Mouse (Mus musculus) gastrocnemius, adult 2 months (tissue): Measurements from ENCODE around the gene Skida1. TPM values are rescaled to one million over a fixed set of nuclear protein-coding genes. Genes with fewer than 3 reads are reported as not detected.
A peak's percentile ranks its signal among the peaks of the same experiment; 100 is the strongest.

Source experiments
- DNase-seq: peaks from one replicate; pipeline ENCODE4 v3.0.0; 2022
- H3K27ac ChIP-seq: fragments of 200-600 bp; 2 replicates; pipeline ENCODE4 v1.8.1; 2022; ENCODE audit warnings: mild to moderate bottlenecking
- H3K4me3 ChIP-seq: fragments of 200-600 bp; 2 replicates; pipeline ENCODE4 v1.8.1; 2022; ENCODE audit warnings: mild to moderate bottlenecking, moderate library complexity
- CTCF ChIP-seq: fragments of 200-600 bp; IDR thresholded peaks from 2 replicates; pipeline ENCODE4 v1.8.1; 2022; ENCODE audit warnings: antibody characterized with exemption, mild to moderate bottlenecking, moderate library complexity
- intact Hi-C: fragments of 180-260 bp; cut with DNase I; formaldehyde crosslinking; loops from one replicate; pipeline ENCODE4 v1.15.1; 2025
- total RNA-seq, 2 experiments: library from RNA; stranded (reverse); gene quantifications; 2 replicates each; pipeline ENCODE4 v1.2.3; 2021

Skida1 gene
- total RNA-seq, 2 experiments from 2014 or later = 0.14 to 0.46 TPM

DNA sequence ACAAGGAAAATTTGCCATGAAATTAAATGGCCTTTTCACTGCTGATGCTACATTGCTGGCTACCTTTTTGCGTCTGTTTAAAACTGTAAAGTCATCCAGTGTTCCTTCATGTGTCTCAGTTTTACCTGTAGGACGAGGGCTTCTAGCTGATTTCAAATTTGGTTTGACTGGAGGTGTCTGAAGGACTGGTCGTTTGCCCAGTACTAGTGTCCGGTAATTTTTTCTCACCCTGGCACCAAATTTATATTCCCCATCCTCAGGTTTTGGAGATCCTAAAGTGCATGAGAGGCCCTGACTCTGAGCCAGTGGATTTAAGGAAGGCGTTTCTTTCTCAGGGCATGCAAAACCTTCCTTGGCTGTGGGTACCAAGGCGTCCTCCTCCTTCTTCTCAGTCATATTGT lies 3.1 kb downstream of the Skida1 start:
- H3K4me3 ChIP-seq = peak overlapping the region; percentile 82
- H3K27ac ChIP-seq = no peak overlapping the region
- TF ChIP-seq CTCF = no peak
- no peak for DNase-seq
- intact Hi-C loops = loop anchor here (2.0 kb wide), 1 partner anchor 15 kb away; no protein-coding TSS in a partner anchor

- intact Hi-C loops = no loop called here
- DNase-seq = no peak
- no peak for TF ChIP-seq CTCF
- Histone ChIP-seq H3K27ac (no peak overlapping the region), H3K4me3 (no peak overlapping the region)
Observed at GRCm38 (mm10) chr2:18045143-18045780, 3.6 kb downstream of the Skida1 start.

DNA sequence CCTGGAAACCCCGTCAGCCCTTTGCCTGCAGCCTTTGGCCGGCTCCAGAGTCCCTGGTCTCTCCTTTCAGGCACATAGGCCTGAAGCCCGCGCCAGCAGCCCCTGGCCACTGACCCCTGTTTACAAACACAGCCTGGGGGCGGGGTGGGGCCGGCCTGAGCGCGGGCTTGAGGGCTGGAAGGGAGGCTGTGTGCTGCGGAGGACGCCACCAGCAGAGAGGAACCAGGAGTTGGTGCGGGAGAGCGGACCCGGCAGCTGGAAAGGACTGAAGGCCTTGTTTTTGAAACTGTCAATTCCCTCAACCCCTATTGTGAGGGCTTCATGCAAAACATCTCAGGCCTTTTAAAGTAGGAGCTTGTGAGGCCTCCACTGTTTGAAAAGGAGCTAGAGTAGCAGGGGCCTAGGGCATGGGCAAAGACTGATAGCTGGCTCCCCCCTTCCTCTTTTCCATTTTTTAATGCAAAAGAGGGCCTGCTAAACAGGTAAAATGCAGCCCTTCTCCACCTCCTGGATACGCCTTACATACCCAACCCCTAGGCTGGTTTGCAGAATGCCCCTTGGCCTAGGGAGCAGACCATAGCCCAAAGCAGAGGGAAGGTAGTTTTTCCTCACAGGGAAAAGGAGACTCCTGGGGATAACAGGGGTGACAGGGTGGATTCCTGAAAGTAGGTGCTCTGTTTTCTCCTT lies 7.5 kb downstream of the Skida1 start:
- H3K4me3 ChIP-seq = no peak overlapping the region
- no peak for TF ChIP-seq CTCF
- DNase-seq = no peak
- intact Hi-C loops = no loop called here
- no peak overlapping the region for H3K27ac ChIP-seq

- no peak for TF ChIP-seq CTCF
- no peak overlapping the region for H3K4me3 ChIP-seq
- intact Hi-C loops = no loop called here
Observed at GRCm38 (mm10) chr2:18040347-18041160, 8.3 kb downstream of the Skida1 start.

GRCm38 (mm10) chr2:18039566-18040290 lies 9.1 kb downstream of the Skida1 start:
- no peak for DNase-seq
- intact Hi-C loops = no loop called here
- TF ChIP-seq CTCF = no peak
- H3K27ac ChIP-seq = no peak overlapping the region
- peak overlapping the region; percentile 25 for H3K4me3 ChIP-seq

More at GRCm38 (mm10) chr2:18040347-18041160, 8.3 kb downstream of the Skida1 start:
- no peak overlapping the region for H3K27ac ChIP-seq
- DNase-seq = no peak

DNA sequence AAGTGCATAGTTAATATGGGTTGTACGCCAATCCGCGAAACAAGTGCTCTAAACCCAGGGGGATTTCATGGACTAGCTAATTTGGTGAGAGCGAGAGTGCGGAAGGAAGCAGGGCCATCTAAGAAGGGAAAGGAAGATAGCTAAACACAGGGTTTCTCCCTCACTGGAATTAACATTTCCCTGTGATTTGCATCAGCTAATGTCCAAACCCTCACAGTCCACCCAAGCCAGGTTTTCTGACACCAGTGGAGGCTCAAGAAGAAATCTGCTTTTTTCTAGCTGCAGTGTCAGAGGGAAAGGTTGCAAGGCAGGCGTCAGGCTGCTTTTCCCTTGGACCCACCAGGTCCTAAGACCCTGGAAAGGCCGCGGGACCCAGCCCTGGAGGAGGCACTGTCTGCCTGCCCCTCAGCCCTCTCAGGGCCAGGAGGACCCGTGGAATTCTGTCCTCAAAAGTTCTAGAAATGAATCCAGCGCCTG lies 9.9 kb downstream of the Skida1 start:
- H3K27ac ChIP-seq = no peak overlapping the region
- TF ChIP-seq CTCF = no peak
- no peak for DNase-seq
- intact Hi-C loops = no loop called here
- no peak overlapping the region for H3K4me3 ChIP-seq

GRCm38 (mm10) chr2:18038141-18038752 lies 10.6 kb downstream of the Skida1 start:
- Histone ChIP-seq H3K27ac (no peak overlapping the region), H3K4me3 (no peak overlapping the region)
- intact Hi-C loops = no loop called here
- no peak for TF ChIP-seq CTCF
- DNase-seq = no peak

DNA sequence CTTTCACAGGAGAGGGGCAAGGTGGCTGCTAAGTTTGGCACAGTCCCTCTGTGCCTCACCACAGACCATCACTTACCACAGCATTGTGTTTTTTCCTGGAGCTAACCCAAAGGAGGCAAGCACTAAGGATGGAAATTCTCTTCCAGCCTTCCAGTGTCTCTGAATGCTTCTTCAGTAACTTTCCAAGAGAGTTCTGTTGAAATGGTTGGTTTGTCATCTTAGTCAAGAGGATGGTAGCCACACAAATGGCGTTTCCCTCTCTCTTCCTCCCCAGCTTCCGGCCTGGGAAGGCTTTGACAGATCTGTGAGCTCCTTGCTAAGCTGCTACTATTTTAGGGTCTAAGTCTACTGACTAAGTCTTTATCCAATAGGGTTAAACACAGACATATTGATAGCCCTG lies 11.4 kb downstream of the Skida1 start, which contains the start of gene A930004D18Rik:
Gene A930004D18Rik, minus strand, starts transcription at position 247 of the 400 bp plus-strand sequence.
- H3K4me3 ChIP-seq = no peak within 1 kb of the TSS
- H3K27ac ChIP-seq = no peak within 1 kb of the TSS
- no peak for TF ChIP-seq CTCF
- DNase-seq = no peak
- intact Hi-C loops = no loop called here

DNA sequence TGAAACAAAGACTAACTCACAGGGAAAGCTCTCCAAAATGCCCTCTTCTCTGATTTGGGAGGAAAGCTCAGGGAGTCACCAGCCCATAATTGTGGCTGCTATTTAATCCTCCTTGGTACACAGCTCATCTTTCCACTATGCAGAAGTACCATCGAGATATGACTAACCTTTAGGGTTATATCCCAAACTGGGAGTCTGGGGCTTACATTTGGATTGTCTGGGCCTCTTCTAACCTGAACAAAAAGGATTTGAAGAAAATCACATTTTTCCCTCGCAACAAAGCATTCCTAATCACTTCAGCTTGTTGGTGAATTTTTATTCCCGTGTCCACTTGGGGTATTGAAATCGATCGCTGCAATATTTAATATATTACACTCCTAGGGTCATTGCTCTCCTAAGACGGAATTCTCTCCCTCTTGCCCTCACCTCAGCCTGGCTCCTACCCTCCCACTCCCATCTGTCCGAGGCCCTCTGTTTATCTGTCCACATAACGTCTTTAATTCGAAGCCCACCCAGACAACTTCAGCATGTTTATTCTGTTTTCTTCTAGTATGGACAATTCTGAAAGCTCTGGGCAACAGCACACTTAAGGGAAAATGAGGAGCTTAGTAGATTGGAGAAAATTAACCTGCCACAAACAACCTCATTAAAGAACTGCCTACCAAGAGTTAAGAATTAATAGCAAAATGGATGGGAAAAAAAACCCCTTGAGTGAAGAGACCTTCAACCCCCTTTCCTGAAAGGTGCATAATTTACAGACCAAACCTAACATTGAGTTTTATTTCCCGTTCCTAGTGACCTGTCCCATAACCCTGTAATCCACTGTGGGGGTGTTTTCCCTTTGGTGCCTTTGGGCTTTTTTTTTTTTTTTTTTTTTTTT lies 14.2 kb downstream of the Skida1 start:
- intact Hi-C loops = no loop called here
- no peak for TF ChIP-seq CTCF
- H3K4me3 ChIP-seq = no peak overlapping the region
- H3K27ac ChIP-seq = no peak overlapping the region
- DNase-seq = no peak

DNA sequence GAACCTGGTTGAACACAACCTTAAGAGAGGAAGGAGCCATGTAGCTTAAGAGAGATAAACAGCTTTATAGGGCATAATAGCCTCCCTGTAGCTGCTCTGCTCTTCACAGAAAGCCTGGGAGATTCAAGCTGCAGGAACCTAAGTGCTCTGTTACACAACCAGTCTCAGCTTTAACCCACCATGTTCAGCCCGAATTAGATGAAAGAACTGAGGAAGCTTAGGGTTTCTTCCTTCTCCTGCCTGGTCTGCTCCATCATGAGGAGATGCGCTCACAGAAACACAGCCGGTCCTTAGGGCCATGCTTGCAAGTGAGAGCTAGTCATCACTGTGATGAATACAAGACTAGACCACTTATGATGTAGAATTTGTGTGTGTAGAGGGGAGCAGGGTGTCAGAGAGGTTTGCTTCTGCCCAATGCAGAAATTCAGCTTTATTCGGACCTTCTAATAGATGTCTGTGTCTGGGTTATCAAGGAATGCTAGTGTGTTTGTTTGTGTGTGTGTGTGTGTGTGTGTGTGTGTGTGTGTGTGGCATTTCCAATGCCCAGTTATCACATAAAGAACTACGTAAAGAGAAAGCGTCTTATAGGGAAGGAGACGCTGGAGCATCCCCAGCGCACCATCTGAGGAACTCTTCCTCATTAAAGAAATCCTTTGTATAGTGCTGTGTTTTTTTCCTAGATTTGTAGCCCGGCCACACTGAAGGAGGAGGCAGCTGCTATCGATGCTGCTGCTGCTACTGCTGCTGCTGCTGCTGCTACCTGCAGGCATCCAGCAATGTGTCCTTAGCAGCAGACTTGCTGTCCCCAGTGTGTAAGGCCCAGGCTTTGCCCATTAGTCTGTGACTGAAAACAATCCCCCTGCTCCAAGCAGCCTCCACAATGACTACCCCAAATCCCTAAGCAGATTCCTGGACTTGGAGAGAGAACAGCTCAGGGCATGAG lies 15.4 kb downstream of the Skida1 start:
- TF ChIP-seq CTCF = no peak
- intact Hi-C loops = no loop called here

More for the DNA sequence above, 15.4 kb downstream of the Skida1 start:
- H3K27ac ChIP-seq = no peak overlapping the region
- DNase-seq = no peak
- no peak overlapping the region for H3K4me3 ChIP-seq
